ENCODE assay signal across 7 mouse cellular contexts in the genomic region with DNA sequence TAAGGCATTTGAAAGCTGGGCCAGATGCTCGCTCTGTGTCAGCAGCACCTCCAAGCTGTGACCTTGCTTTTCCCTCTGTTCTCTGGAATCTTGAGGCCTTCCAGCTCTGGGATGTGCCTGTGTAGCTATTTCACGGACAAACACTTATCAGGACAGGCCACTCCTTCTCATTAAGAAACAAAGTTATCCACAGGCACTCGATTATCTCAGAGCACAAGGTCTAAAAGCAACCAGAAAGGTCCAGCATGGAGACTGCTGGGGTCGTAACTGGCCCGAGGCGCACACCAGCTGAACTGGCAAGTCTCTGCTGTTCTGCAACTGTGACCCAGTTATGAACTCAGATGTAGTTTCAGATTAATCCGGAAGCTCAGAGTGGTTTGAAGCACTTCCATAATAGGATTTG.
DNase-seq lines count a peak whose midpoint lies in the region; ATAC-seq and TF ChIP-seq lines count a peak whose summit lies in the region.

No protein-coding gene starts in this region.

- peaks cover 2% of the 10 kb centered on the region; the same call in 1 of the 2 replicates for H3K79me2 ChIP-seq in liver, adult 2 months (ENCODE audit: control insufficient read depth, insufficient read depth, low read length)

- no peak overlapping the region for H3K4me3 ChIP-seq in heart, embryonic 13.5 days
- no peak overlapping the region for H3K4me3 ChIP-seq in liver, adult 2 months (ENCODE audit: insufficient read depth, low read depth, low read length)
- H3K4me3 ChIP-seq in stomach, embryonic 14.5 days (ENCODE audit: low read depth, low read length) = no peak overlapping the region
- H3K4me3 ChIP-seq in midbrain, postnatal 0 days (ENCODE audit: low read depth, low read length) = no peak overlapping the region

- ATAC-seq in heart, embryonic 13.5 days (ENCODE audit: extremely low read depth, insufficient number of reproducible peaks, low FRiP score, low TSS enrichment) = peak; percentile 31; the same call in 1 of the 2 replicates
- peak; percentile 34; the same call in 1 of the 2 replicates for ATAC-seq in stomach, embryonic 14.5 days (ENCODE audit: insufficient number of reproducible peaks, insufficient read depth, low FRiP score, low read depth)
- ATAC-seq in midbrain, postnatal 0 days (ENCODE audit: low FRiP score) = no peak

- peak; percentile 51 for DNase-seq in ovary, postnatal 36 days (ENCODE audit: low spot score)
- no peak for DNase-seq in ovary, postnatal 14 days (ENCODE audit: low spot score)
- DNase-seq in liver, adult 2 months (ENCODE audit: extremely low read depth, low read depth, low spot score) = peak; percentile 61
- no peak for DNase-seq in midbrain, postnatal 0 days (ENCODE audit: low spot score)
- no peak for DNase-seq in layer of hippocampus, adult 8-10 months (ENCODE audit: low spot score in 2 of 2)

- 16% methylated on average over 7 of the region's 7 CpGs for WGBS in heart, embryonic 13.5 days
- WGBS in liver, adult 2 months = 8% methylated on average over 7 of the region's 7 CpGs
- 28% methylated on average over 7 of the region's 7 CpGs for WGBS in stomach, embryonic 14.5 days
- 79% methylated on average over 7 of the region's 7 CpGs for WGBS in midbrain, postnatal 0 days

- H3K9ac ChIP-seq in heart, embryonic 13.5 days = 0 out of 2 replicates have a peak overlapping the region, but pooled peaks have one; percentile 12
- no peak overlapping the region for H3K9ac ChIP-seq in liver, adult 2 months (ENCODE audit: low read depth, low read length)
- H3K9ac ChIP-seq in stomach, embryonic 14.5 days (replicated peaks; ENCODE audit: low read depth, low read length) = no peak overlapping the region
- no peak overlapping the region for H3K9ac ChIP-seq in midbrain, postnatal 0 days (replicated peaks; ENCODE audit: low read length, poor library complexity, severe bottlenecking)

- H3K9me3 ChIP-seq in heart, embryonic 13.5 days = no peaks in the 10 kb centered on the region
- H3K9me3 ChIP-seq in stomach, embryonic 14.5 days (ENCODE audit: control insufficient read depth, low read depth, low read length) = no peaks in the 10 kb centered on the region
- no peaks in the 10 kb centered on the region for H3K9me3 ChIP-seq in midbrain, postnatal 0 days (ENCODE audit: low read length)

- H3K27ac ChIP-seq in heart, embryonic 13.5 days (replicated peaks) = peak overlapping the region; percentile 84
- H3K27ac ChIP-seq in liver, adult 2 months (replicated peaks; ENCODE audit: insufficient read depth, low read depth, low read length) = peak overlapping the region; percentile 13
- peak overlapping the region; percentile 66; the same call in 1 of the 2 replicates for H3K27ac ChIP-seq in stomach, embryonic 14.5 days (ENCODE audit: low read length)
- no peak overlapping the region for H3K27ac ChIP-seq in midbrain, postnatal 0 days (ENCODE audit: low read depth, low read length)

- H3K4me2 ChIP-seq in heart, embryonic 13.5 days = peak overlapping the region; percentile 13; the same call in 1 of the 2 replicates
- no peak overlapping the region for H3K4me2 ChIP-seq in stomach, embryonic 14.5 days (replicated peaks; ENCODE audit: low read depth, low read length)
- no peak overlapping the region for H3K4me2 ChIP-seq in midbrain, postnatal 0 days (ENCODE audit: low read depth, low read length, poor library complexity, severe bottlenecking)

- H3K36me3 ChIP-seq in heart, embryonic 13.5 days = peaks cover 12% of the 10 kb centered on the region
- peaks cover 2% of the 10 kb centered on the region; the same call in 1 of the 2 replicates for H3K36me3 ChIP-seq in liver, adult 2 months (ENCODE audit: control insufficient read depth, insufficient read depth, low read length)
- H3K36me3 ChIP-seq in stomach, embryonic 14.5 days (ENCODE audit: control insufficient read depth, insufficient read depth, low read length) = no peaks in the 10 kb centered on the region
- no peaks in the 10 kb centered on the region for H3K36me3 ChIP-seq in midbrain, postnatal 0 days (ENCODE audit: insufficient read depth, low read length)

- peaks cover 73% of the 10 kb centered on the region for H3K4me1 ChIP-seq in heart, embryonic 13.5 days
- H3K4me1 ChIP-seq in liver, adult 2 months (ENCODE audit: control insufficient read depth, insufficient read depth, low read length) = peaks cover 32% of the 10 kb centered on the region
- peaks cover 35% of the 10 kb centered on the region for H3K4me1 ChIP-seq in stomach, embryonic 14.5 days (ENCODE audit: control insufficient read depth, insufficient read depth, low read length)
- no peaks in the 10 kb centered on the region for H3K4me1 ChIP-seq in midbrain, postnatal 0 days (ENCODE audit: insufficient read depth, low read length)

- TF ChIP-seq CTCF in liver, adult 2 months (IDR thresholded peaks at IDR 0.05; ENCODE audit: low read depth, low read length) = no peak
- TF ChIP-seq CTCF in midbrain, postnatal 0 days (IDR thresholded peaks at IDR 0.05) = no peak

- H3K27me3 ChIP-seq in heart, embryonic 13.5 days (replicated peaks) = no peaks in the 10 kb centered on the region
- no peaks in the 10 kb centered on the region for H3K27me3 ChIP-seq in liver, adult 2 months (ENCODE audit: control insufficient read depth, insufficient read depth, low read length)
- H3K27me3 ChIP-seq in stomach, embryonic 14.5 days (ENCODE audit: control insufficient read depth, insufficient read depth, low read length) = no peaks in the 10 kb centered on the region
- no peaks in the 10 kb centered on the region for H3K27me3 ChIP-seq in midbrain, postnatal 0 days (ENCODE audit: insufficient read depth, low read length)

- no peak for TF ChIP-seq POLR2A in liver, adult 2 months (IDR thresholded peaks at IDR 0.05; ENCODE audit: extremely low read depth, insufficient read depth, low read length)

Comparison
In these comparisons a context has a peak if more than half of its experiments do, and no peak if none do; other contexts are left out.
1. DNase-seq: peak in ovary, postnatal 36 days (single experiment) and liver, adult 2 months (single experiment); none in ovary, postnatal 14 days (single experiment), midbrain, postnatal 0 days (single experiment) and layer of hippocampus, adult 8-10 months (0 of 2).